Mouse (Mus musculus) bone marrow macrophage, adult 2 months (primary cell): ENCODE data around the gene Lipe.

ENCODE experiments used
- CTCF ChIP-seq: IDR thresholded peaks from 2 replicates; pipeline ENCODE4 v1.5.1; 2012; ENCODE audit warnings: low read depth, mild to moderate bottlenecking, low read length, moderate library complexity
- POLR2A ChIP-seq: IDR thresholded peaks from 2 replicates; pipeline ENCODE4 v1.6.1; 2012; ENCODE audit warnings: mild to moderate bottlenecking, low read depth, low read length, borderline replicate concordance

GRCm38 (mm10) chr7:25417597-25417996 lies 19.1 kb upstream of the Lipe start:
- TF ChIP-seq CTCF, result peak; percentile 21; the same call in 1 of the 2 replicates
- TF ChIP-seq POLR2A, result no peak
